Mouse (Mus musculus): ENCODE results near the gene Acot6. TPM values are rescaled to one million over a fixed set of nuclear protein-coding genes. Genes with fewer than 3 reads are reported as not detected.

Gene Acot6
- polyA plus RNA-seq, 1 experiment from 2014 or later = 0.63 TPM

- Histone ChIP-seq H3K27ac (replicated peaks) (no peak overlapping the region), H3K9ac (no peak overlapping the region), H3K4me3 (no peak overlapping the region), H3K27me3 (no peaks in the 10 kb centered on the region), H3K36me3 (peaks cover 81% of the 10 kb centered on the region), H3K4me1 (replicated peaks) (no peaks in the 10 kb centered on the region; the same call in 1 of the 2 replicates), H3K4me2 (no peak overlapping the region), H3K9me3 (no peaks in the 10 kb centered on the region)
- WGBS = 95% methylated on average over 18 of the region's 18 CpGs
- no peak for ATAC-seq (ENCODE audit: low read depth)
Observed at GRCm38 (mm10) chr12:84156210-84156609, 55.8 kb downstream of the Acot6 start.

- WGBS = 91% methylated on average over 14 of the region's 14 CpGs
- Histone ChIP-seq H3K27me3 (no peaks in the 10 kb centered on the region), H3K36me3 (peaks cover 72% of the 10 kb centered on the region), H3K4me2 (no peak overlapping the region), H3K9me3 (no peaks in the 10 kb centered on the region), H3K4me1 (replicated peaks) (no peaks in the 10 kb centered on the region), H3K9ac (no peak overlapping the region), H3K4me3 (no peak overlapping the region), H3K27ac (replicated peaks) (no peak overlapping the region)
- no peak for ATAC-seq (ENCODE audit: low read depth)
Observed at GRCm38 (mm10) chr12:84158156-84158555, 57.7 kb downstream of the Acot6 start.

- Histone ChIP-seq H3K27ac (replicated peaks) (no peak overlapping the region), H3K36me3 (peaks cover 54% of the 10 kb centered on the region), H3K9me3 (no peaks in the 10 kb centered on the region), H3K9ac (no peak overlapping the region), H3K4me2 (no peak overlapping the region), H3K4me3 (no peak overlapping the region), H3K27me3 (no peaks in the 10 kb centered on the region), H3K4me1 (replicated peaks) (no peaks in the 10 kb centered on the region)
- no peak for ATAC-seq (ENCODE audit: low read depth)
- WGBS = 96% methylated on average over 8 of the region's 8 CpGs
Observed at GRCm38 (mm10) chr12:84160491-84160890, 60.0 kb downstream of the Acot6 start.

Other genes with a start within 250 kb of the Acot6 start
- 21.6 and 25.7 TPM in 2 replicates for gene Numb, start 178.7 kb upstream of the Acot6 start, polyA plus RNA-seq (2015; fragmentation: Nextera tagmentation; extraction: Ambion mirVana)
- gene Riox1, start 150.0 kb upstream of the Acot6 start, polyA plus RNA-seq (2015; fragmentation: Nextera tagmentation; extraction: Ambion mirVana) = 11.2 and 12.4 TPM in 2 replicates
- not detected in 2 replicates for gene Heatr4, start 115.8 kb upstream of the Acot6 start, polyA plus RNA-seq (2015; fragmentation: Nextera tagmentation; extraction: Ambion mirVana)
- gene Acot2, start 112.8 kb upstream of the Acot6 start, polyA plus RNA-seq (2015; fragmentation: Nextera tagmentation; extraction: Ambion mirVana) = 15.0 and 17.8 TPM in 2 replicates
- gene Acot1, start 91.2 kb upstream of the Acot6 start, polyA plus RNA-seq (2015; fragmentation: Nextera tagmentation; extraction: Ambion mirVana) = 86.3 and 101 TPM in 2 replicates
- 0.18 and 0.24 TPM in 2 replicates for gene Acot4, start 62.3 kb upstream of the Acot6 start, polyA plus RNA-seq (2015; fragmentation: Nextera tagmentation; extraction: Ambion mirVana)
- gene Gm49366, start 61.7 kb upstream of the Acot6 start, polyA plus RNA-seq (2015; fragmentation: Nextera tagmentation; extraction: Ambion mirVana) = not detected in 2 replicates
- gene Acot3, start 48.5 kb upstream of the Acot6 start, polyA plus RNA-seq (2015; fragmentation: Nextera tagmentation; extraction: Ambion mirVana) = 0.69 and 0.75 TPM in 2 replicates
- 0.14 and 0.23 TPM in 2 replicates for gene Acot5, start 31.3 kb upstream of the Acot6 start, polyA plus RNA-seq (2015; fragmentation: Nextera tagmentation; extraction: Ambion mirVana)
- gene Dnal1, start 13.7 kb downstream of the Acot6 start, polyA plus RNA-seq (2015; fragmentation: Nextera tagmentation; extraction: Ambion mirVana) = 4.9 and 7.0 TPM in 2 replicates
- 3.1 and 3.7 TPM in 2 replicates for gene Pnma1, start 47.8 kb downstream of the Acot6 start, polyA plus RNA-seq (2015; fragmentation: Nextera tagmentation; extraction: Ambion mirVana)
- gene Elmsan1, start 118.2 kb downstream of the Acot6 start, polyA plus RNA-seq (2015; fragmentation: Nextera tagmentation; extraction: Ambion mirVana) = 4.9 TPM in 2 replicates
- 14.0 and 16.3 TPM in 2 replicates for gene Ptgr2, start 184.6 kb downstream of the Acot6 start, polyA plus RNA-seq (2015; fragmentation: Nextera tagmentation; extraction: Ambion mirVana)
- gene Zfp410, start 216.2 kb downstream of the Acot6 start, polyA plus RNA-seq (2015; fragmentation: Nextera tagmentation; extraction: Ambion mirVana) = 82.1 and 83.7 TPM in 2 replicates